ENCODE assay signal across 9 mouse cellular contexts in genomic region chr4:74563565-74563964, GRCm38 (mm10).
DNase-seq lines count a peak whose midpoint lies in the region; ATAC-seq and TF ChIP-seq lines count a peak whose summit lies in the region.
"Had no signal": no experiment of that assay in that cellular context is flagged by ENCODE, and none has a peak within 500 bp of the region (broad histone marks: within the 10 kb centered on the region; RNA-seq: fewer than 3 reads in every experiment).

No protein-coding gene starts in this region.

- H3K9ac ChIP-seq in MEL (ENCODE audit: control insufficient read depth, low read depth, low read length, poor library complexity, severe bottlenecking): no peak overlapping the region
- H3K9ac ChIP-seq in forebrain, embryonic 16.5 days (replicated peaks; ENCODE audit: low read depth, low read length): no peak overlapping the region
- H3K9ac ChIP-seq: lung, embryonic 15.5 days had no signal

- no peak overlapping the region for H3K4me2 ChIP-seq in forebrain, embryonic 16.5 days (ENCODE audit: low read length)
- H3K4me2 ChIP-seq: lung, embryonic 15.5 days had no signal

- ATAC-seq in forebrain, embryonic 16.5 days: peak; percentile 40; the same call in 1 of the 2 replicates

- DNase-seq in adrenal gland, postnatal 14 days: peak; percentile 20
- no peak for DNase-seq in adrenal gland, postnatal 25 days
- peak; percentile 14 for DNase-seq in layer of hippocampus, adult 11-12 months (ENCODE audit: low spot score)
- DNase-seq in layer of hippocampus, adult 8-10 months (ENCODE audit: low spot score in 2 of 2): no peak
- DNase-seq in MEL (ENCODE audit: low read depth, low spot score): peak; percentile 46
- peak; percentile 18 for DNase-seq in telencephalon, adult 2 months (ENCODE audit: low read depth, low spot score)
- DNase-seq in right cerebral cortex, postnatal 14 days: no peak

- H3K27me3 ChIP-seq in MEL (ENCODE audit: control insufficient read depth in 1 of 2, insufficient read depth in 2 of 2, low read length in 2 of 2): no peaks in the 10 kb centered on the region
- no peaks in the 10 kb centered on the region for H3K27me3 ChIP-seq in forebrain, embryonic 16.5 days (replicated peaks; ENCODE audit: control insufficient read depth, insufficient read depth, low read length)
- H3K27me3 ChIP-seq: lung, embryonic 15.5 days had no signal

- H3K4me3 ChIP-seq in MEL (ENCODE audit: control insufficient read depth in 1 of 2, insufficient read depth in 1 of 2, low read depth in 2 of 2, low read length in 2 of 2): no peak overlapping the region
- H3K4me3 ChIP-seq in forebrain, embryonic 16.5 days (replicated peaks; ENCODE audit: low read length): no peak overlapping the region
- H3K4me3 ChIP-seq: lung, embryonic 15.5 days had no signal

- no peak for TF ChIP-seq POLR2A in MEL (IDR thresholded peaks at IDR 0.05; ENCODE audit: control insufficient read depth in 1 of 2, insufficient read depth in 1 of 2, low read depth in 1 of 2, low read length in 2 of 2, poor library complexity in 1 of 2)

- TF ChIP-seq CTCF in MEL (IDR thresholded peaks at IDR 0.05 in 2 of 3, conservative IDR thresholded peaks at IDR 0.05 in 1 of 3; ENCODE audit: control insufficient read depth in 1 of 3, insufficient read depth in 1 of 3, low read depth in 2 of 3, low read length in 3 of 3, poor library complexity in 1 of 3, severe bottlenecking in 1 of 3): peak in 2 of 3 experiments; percentile 13 to 70; a peak in 3 of 6 replicates

- TF ChIP-seq RAD21 in MEL (IDR thresholded peaks at IDR 0.05; ENCODE audit: low read depth, low read length): peak; percentile 82

- 16% methylated on average over 2 of the region's 2 CpGs for WGBS in forebrain, embryonic 16.5 days

- TF ChIP-seq EP300 in MEL (IDR thresholded peaks at IDR 0.05; ENCODE audit: low read depth in 1 of 2, low read length in 2 of 2): no peak

- no peaks in the 10 kb centered on the region for H3K9me3 ChIP-seq in MEL (replicated peaks; ENCODE audit: insufficient read depth, low read length)
- H3K9me3 ChIP-seq in forebrain, embryonic 16.5 days (ENCODE audit: control insufficient read depth, low read length): no peaks in the 10 kb centered on the region
- H3K9me3 ChIP-seq: lung, embryonic 15.5 days had no signal

- H3K79me2 ChIP-seq in MEL (ENCODE audit: control insufficient read depth, insufficient read depth, low read length, poor library complexity): no peaks in the 10 kb centered on the region

- H3K4me1 ChIP-seq in MEL (ENCODE audit: control insufficient read depth in 1 of 2, insufficient read depth in 2 of 2, low read length in 2 of 2): no peaks in the 10 kb centered on the region
- H3K4me1 ChIP-seq in forebrain, embryonic 16.5 days (replicated peaks; ENCODE audit: control insufficient read depth, insufficient read depth, low read length): no peaks in the 10 kb centered on the region
- H3K4me1 ChIP-seq: lung, embryonic 15.5 days had no signal

- no peak overlapping the region for H3K27ac ChIP-seq in MEL (ENCODE audit: control insufficient read depth, low read depth, low read length)
- H3K27ac ChIP-seq in forebrain, embryonic 16.5 days (ENCODE audit: low read length): no peak overlapping the region
- H3K27ac ChIP-seq: lung, embryonic 15.5 days had no signal

- no peaks in the 10 kb centered on the region for H3K36me3 ChIP-seq in MEL (ENCODE audit: control insufficient read depth in 1 of 2, insufficient read depth in 2 of 2, low read length in 2 of 2)
- H3K36me3 ChIP-seq in forebrain, embryonic 16.5 days (ENCODE audit: control insufficient read depth, insufficient read depth): no peaks in the 10 kb centered on the region
- H3K36me3 ChIP-seq: lung, embryonic 15.5 days had no signal

TF ChIP-seq in MEL, 35 proteins besides CTCF, POLR2A, EP300 and RAD21:
- peak; percentile 54 for TF ChIP-seq ZC3H11A (IDR thresholded peaks at IDR 0.05; ENCODE audit: low read depth, low read length)
- peak; percentile 79 for TF ChIP-seq SMC3 (IDR thresholded peaks at IDR 0.05; ENCODE audit: low read depth, low read length)
- no peak for TF ChIP-seq GATA1 (IDR thresholded peaks at IDR 0.05; ENCODE audit: low read depth, low read length)

Comparison
In these comparisons a context has a peak if more than half of its experiments do, and no peak if none do; other contexts are left out.
1. DNase-seq: peak in adrenal gland, postnatal 14 days (single experiment), layer of hippocampus, adult 11-12 months (single experiment), MEL (single experiment) and telencephalon, adult 2 months (single experiment); none in adrenal gland, postnatal 25 days (single experiment), layer of hippocampus, adult 8-10 months (0 of 2) and right cerebral cortex, postnatal 14 days (single experiment).